Mouse (Mus musculus) small intestine, adult 2 months (tissue): ENCODE results near the gene Ghrhr. TPM values are rescaled to one million over a fixed set of nuclear protein-coding genes. Genes with fewer than 3 reads are reported as not detected.

Experiments
- H3K27ac ChIP-seq: fragments of 200-500 bp; 2 replicates; pipeline ENCODE4 v1.5.1; 2012; ENCODE audit warnings: low read depth, low read length, control low read depth, inconsistent platforms; ENCODE audit not compliant: insufficient read depth
- H3K27me3 ChIP-seq: fragments of 200-500 bp; 2 replicates; pipeline ENCODE4 v1.6.1; 2012; ENCODE audit warnings: mild to moderate bottlenecking, moderate library complexity, low read length, inconsistent platforms; ENCODE audit not compliant: control insufficient read depth, insufficient read depth
- H3K36me3 ChIP-seq: fragments of 200-500 bp; 2 replicates; pipeline ENCODE4 v1.6.1; 2012; ENCODE audit warnings: mild to moderate bottlenecking, low read length, control low read depth, inconsistent platforms; ENCODE audit not compliant: control insufficient read depth, insufficient read depth
- H3K4me1 ChIP-seq: fragments of 200-500 bp; 2 replicates; pipeline ENCODE4 v1.6.1; 2012; ENCODE audit warnings: low read length, inconsistent platforms, mixed read lengths; ENCODE audit not compliant: control insufficient read depth, insufficient read depth, insufficient read length
- H3K4me3 ChIP-seq: fragments of 200-500 bp; 2 replicates; pipeline ENCODE4 v1.5.1; 2012; ENCODE audit warnings: low read depth, mild to moderate bottlenecking, control low read depth, inconsistent platforms, low read length, moderate library complexity
- CTCF ChIP-seq: fragments of 200-500 bp; IDR thresholded peaks from 2 replicates; pipeline ENCODE4 v1.5.1; 2012; ENCODE audit warnings: low read depth, mild to moderate bottlenecking, control low read depth, inconsistent platforms, low read length, moderate library complexity, mixed read lengths; ENCODE audit not compliant: insufficient replicate concordance, insufficient read length; ENCODE audit errors: extremely low read depth
- POLR2A ChIP-seq: fragments of 200-500 bp; IDR thresholded peaks from 2 replicates; pipeline ENCODE4 v1.6.1; 2012; ENCODE audit warnings: low read depth, mild to moderate bottlenecking, control low read depth, inconsistent platforms, low read length, moderate library complexity
- WGBS: fragments of 180-500 bp; shearing (Covaris S2); methylation state at CpG from one replicate; pipeline ENCODE4 v1.1.7; 2018; 5-methylcytosine and 5-hydroxymethylcytosine counted together
- polyA plus RNA-seq: library from polyadenylated mRNA; depleted of rRNA; stranded (reverse); fragments of >200 nt; gene quantifications from 2 replicates; pipeline ENCODE4 v1.2.3, GENCODE M21; 2012

Ghrhr gene
- polyA plus RNA-seq, 1 experiment, result 0.18 TPM

- H3K4me1 ChIP-seq, result peaks cover 28% of the 10 kb centered on the region
- H3K27ac ChIP-seq, result peak within 1 kb of the TSS; percentile 69
- no peaks in the 10 kb centered on the region for H3K27me3 ChIP-seq
- WGBS, result 5% methylated on average over 12 of the region's 12 CpGs
- TF ChIP-seq POLR2A, result peak; percentile 91
- no peak for TF ChIP-seq CTCF
- H3K4me3 ChIP-seq, result peak within 1 kb of the TSS; percentile 64
- H3K36me3 ChIP-seq, result no peaks in the 10 kb centered on the region; the same call in 1 of the 2 replicates
Observed at GRCm38 (mm10) chr6:55335989-55336514, 40.0 kb upstream of the Ghrhr start, which contains the start of gene Aqp1. Gene Aqp1 (plus strand): TSS chr6:55336432.

- peak overlapping the region; percentile 64 for H3K4me3 ChIP-seq
- no peaks in the 10 kb centered on the region for H3K27me3 ChIP-seq
- H3K36me3 ChIP-seq, result no peaks in the 10 kb centered on the region; the same call in 1 of the 2 replicates
- H3K4me1 ChIP-seq, result peaks cover 29% of the 10 kb centered on the region
- 26% methylated on average over 5 of the region's 5 CpGs for WGBS
- TF ChIP-seq CTCF (no peak), POLR2A (no peak)
- peak overlapping the region; percentile 69 for H3K27ac ChIP-seq
Observed at GRCm38 (mm10) chr6:55337242-55337641, 38.9 kb upstream of the Ghrhr start.

GRCm38 (mm10) chr6:55338077-55338476, 38.0 kb upstream of the Ghrhr start:
- no peaks in the 10 kb centered on the region; the same call in 1 of the 2 replicates for H3K36me3 ChIP-seq
- peak overlapping the region; percentile 64 for H3K4me3 ChIP-seq
- H3K27ac ChIP-seq, result peak overlapping the region; percentile 69
- TF ChIP-seq CTCF (no peak), POLR2A (no peak)
- peaks cover 36% of the 10 kb centered on the region for H3K4me1 ChIP-seq
- WGBS, result 20% methylated on average over 6 of the region's 6 CpGs
- H3K27me3 ChIP-seq, result no peaks in the 10 kb centered on the region

GRCm38 (mm10) chr6:55338934-55339825, 36.9 kb upstream of the Ghrhr start:
- Histone ChIP-seq H3K36me3 (no peaks in the 10 kb centered on the region; the same call in 1 of the 2 replicates), H3K4me3 (peak overlapping the region; percentile 64), H3K27ac (peak overlapping the region; percentile 69), H3K27me3 (no peaks in the 10 kb centered on the region), H3K4me1 (peaks cover 36% of the 10 kb centered on the region)
- no peak for TF ChIP-seq POLR2A
- TF ChIP-seq CTCF, result no peak
- WGBS, result 26% methylated on average over 9 of the region's 9 CpGs

DNA sequence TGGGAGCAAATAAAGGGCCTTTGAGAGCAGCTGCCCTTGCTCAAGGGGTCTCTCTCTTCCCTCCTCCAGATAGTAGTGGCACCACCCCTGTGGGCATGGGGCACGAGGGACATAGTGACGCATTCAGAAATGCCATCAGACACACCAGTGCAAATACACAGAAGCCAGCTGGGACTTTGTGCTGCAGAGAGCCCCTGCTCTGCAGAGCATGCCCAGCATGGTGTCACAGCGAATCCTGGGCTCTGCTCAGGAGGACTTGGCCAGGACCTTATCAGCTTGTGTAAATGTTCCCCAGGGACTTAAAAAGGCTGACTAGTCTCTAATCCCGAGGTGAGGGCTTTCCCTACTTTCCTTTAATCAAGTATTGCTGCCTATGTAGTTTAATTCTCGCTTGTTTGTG, 34.4 kb upstream of the Ghrhr start:
- WGBS, result 22% methylated on average over 5 of the region's 5 CpGs

GRCm38 (mm10) chr6:55342328-55342727, 33.8 kb upstream of the Ghrhr start:
- WGBS, result 22% methylated on average over 9 of the region's 9 CpGs
- Histone ChIP-seq H3K36me3 (peaks cover 15% of the 10 kb centered on the region), H3K4me1 (peaks cover 21% of the 10 kb centered on the region), H3K27me3 (no peaks in the 10 kb centered on the region), H3K27ac (peak overlapping the region; percentile 39), H3K4me3 (peak overlapping the region; percentile 27)
- TF ChIP-seq CTCF (no peak), POLR2A (no peak)

More for the DNA sequence above, 34.4 kb upstream of the Ghrhr start:
- Histone ChIP-seq H3K27ac (peak overlapping the region; percentile 57), H3K4me3 (no peak overlapping the region), H3K36me3 (peaks cover 11% of the 10 kb centered on the region), H3K27me3 (no peaks in the 10 kb centered on the region), H3K4me1 (peaks cover 22% of the 10 kb centered on the region)
- TF ChIP-seq CTCF (no peak), POLR2A (no peak)

DNA sequence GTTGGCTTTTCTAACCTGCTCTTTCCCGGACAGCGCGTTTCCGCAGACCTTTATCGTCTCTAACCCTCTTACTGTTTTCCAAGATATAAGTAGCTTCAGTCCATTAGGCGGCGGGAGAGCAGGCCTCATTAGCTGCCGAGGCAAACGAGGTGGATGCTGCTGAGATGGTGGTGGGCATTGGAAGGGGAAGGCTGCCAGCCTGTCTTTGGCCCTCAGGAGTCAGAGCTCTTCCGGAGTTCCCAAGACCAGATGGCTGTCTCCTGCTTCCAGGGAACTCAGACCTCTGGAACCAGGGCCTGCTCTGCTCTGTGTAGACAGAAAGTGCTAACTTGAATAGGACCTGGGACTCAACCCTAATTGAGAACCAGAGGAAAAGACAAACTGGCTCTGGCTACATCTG, 32.6 kb upstream of the Ghrhr start:
- H3K4me3 ChIP-seq, result no peak overlapping the region
- H3K36me3 ChIP-seq, result peaks cover 18% of the 10 kb centered on the region
- WGBS, result 88% methylated on average over 10 of the region's 10 CpGs
- H3K27ac ChIP-seq, result no peak overlapping the region
- peaks cover 18% of the 10 kb centered on the region for H3K4me1 ChIP-seq
- no peaks in the 10 kb centered on the region for H3K27me3 ChIP-seq
- TF ChIP-seq POLR2A, result no peak
- TF ChIP-seq CTCF, result no peak
